16 mouse cellular contexts compared by ENCODE assay signal in the genomic region with DNA sequence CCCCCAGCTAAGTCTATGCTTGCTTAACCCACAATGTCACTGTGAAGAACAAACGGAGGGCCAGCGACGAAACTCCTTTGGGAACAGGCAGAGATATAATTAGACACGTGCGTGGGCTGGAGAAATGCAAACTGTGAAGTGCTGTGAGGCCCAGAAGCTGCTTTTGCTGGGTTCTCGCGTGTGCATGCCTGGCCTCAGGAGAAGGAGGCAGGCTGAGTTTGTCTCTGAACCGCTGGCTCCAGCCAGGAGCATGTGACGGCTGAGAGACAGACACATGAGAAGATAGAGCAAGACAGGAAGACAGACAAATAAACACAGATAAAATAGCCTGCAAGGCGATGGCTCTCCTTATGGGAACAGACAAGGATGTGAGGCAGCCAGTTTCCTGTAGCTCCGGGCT. TPM values are rescaled to one million over a fixed set of nuclear protein-coding genes. Genes with fewer than 3 reads are reported as not detected.
A peak's percentile ranks its signal among the peaks of the same experiment; 100 is the strongest.
DNase-seq lines count a peak whose midpoint lies in the region; ATAC-seq lines count a peak whose summit lies in the region.
"Had no signal": no experiment of that assay in that cellular context is flagged by ENCODE, and none has a peak within 500 bp of the region (broad histone marks: within the 10 kb centered on the region; RNA-seq: fewer than 3 reads in every experiment).

No protein-coding gene starts in this region.

- 69% methylated on average over 11 of the region's 11 CpGs for WGBS in forebrain, embryonic 13.5 days
- 78% methylated on average over 11 of the region's 11 CpGs for WGBS in forebrain, embryonic 10.5 days

- no peak for ATAC-seq in forebrain, embryonic 13.5 days
- no peak for ATAC-seq in megakaryocyte-erythroid progenitor cell, adult 5-6 weeks (replicated peaks; ENCODE audit: low FRiP score, low TSS enrichment, poor library complexity, severe bottlenecking)
- ATAC-seq: activated CD4-positive, CD25-positive, alpha-beta regulatory T cell, adult 4 months had no signal

- H3K27ac ChIP-seq in forebrain, embryonic 13.5 days = peak overlapping the region; percentile 7; the same call in 1 of the 2 replicates
- H3K27ac ChIP-seq in forebrain, embryonic 10.5 days = no peak overlapping the region
- H3K27ac ChIP-seq: liver, embryonic 15.5 days; midbrain, embryonic 13.5 days had no signal

- H3K36me3 ChIP-seq in forebrain, embryonic 13.5 days (ENCODE audit: poor library complexity, severe bottlenecking) = no peaks in the 10 kb centered on the region
- H3K36me3 ChIP-seq in forebrain, embryonic 10.5 days (replicated peaks) = no peaks in the 10 kb centered on the region
- H3K36me3 ChIP-seq: liver, embryonic 15.5 days; midbrain, embryonic 13.5 days had no signal

- DNase-seq in forebrain, embryonic 10.5 days (ENCODE audit: extremely low spot score, low spot score) = no peak
- DNase-seq in layer of hippocampus, adult 8-10 months (ENCODE audit: low spot score in 2 of 2) = peak; percentile 69 to 70
- DNase-seq in layer of hippocampus, adult 9-10 months (ENCODE audit: low spot score) = no peak
- peak; percentile 59 to 66 for DNase-seq in frontal cortex, postnatal 14 days (ENCODE audit: low spot score in 2 of 2)
- DNase-seq in right cerebral cortex, adult 18-20 months = peak; percentile 87
- no peak for DNase-seq in thymus, postnatal 14 days
- DNase-seq: heart, adult 18-20 months; heart, postnatal 4 days; kidney, adult 11 months; kidney, postnatal 36 days had no signal

- H3K9me3 ChIP-seq in forebrain, embryonic 13.5 days (replicated peaks) = no peaks in the 10 kb centered on the region
- no peaks in the 10 kb centered on the region for H3K9me3 ChIP-seq in forebrain, embryonic 10.5 days
- H3K9me3 ChIP-seq: liver, embryonic 15.5 days; midbrain, embryonic 13.5 days had no signal

- no peak overlapping the region for H3K9ac ChIP-seq in forebrain, embryonic 13.5 days
- H3K9ac ChIP-seq: liver, embryonic 15.5 days; midbrain, embryonic 13.5 days had no signal

- 0 out of 2 replicates have a peak, but pooled peaks cover 11% of the 10 kb centered on the region for H3K27me3 ChIP-seq in forebrain, embryonic 13.5 days
- H3K27me3 ChIP-seq in forebrain, embryonic 10.5 days (ENCODE audit: poor library complexity, severe bottlenecking) = peaks cover 50% of the 10 kb centered on the region
- H3K27me3 ChIP-seq: liver, embryonic 15.5 days had no signal

- no peak overlapping the region for H3K4me2 ChIP-seq in forebrain, embryonic 13.5 days
- H3K4me2 ChIP-seq: liver, embryonic 15.5 days; midbrain, embryonic 13.5 days had no signal

- peaks cover 54% of the 10 kb centered on the region for H3K4me1 ChIP-seq in forebrain, embryonic 13.5 days
- peaks cover 6% of the 10 kb centered on the region for H3K4me1 ChIP-seq in forebrain, embryonic 10.5 days
- H3K4me1 ChIP-seq: liver, embryonic 15.5 days had no signal

- no peak overlapping the region for H3K4me3 ChIP-seq in forebrain, embryonic 13.5 days
- no peak overlapping the region for H3K4me3 ChIP-seq in forebrain, embryonic 10.5 days
- H3K4me3 ChIP-seq: liver, embryonic 15.5 days; midbrain, embryonic 13.5 days had no signal

RNA-seq across cellular contexts. Expression of a gene that starts 11.3 kb away (rescaled TPM):
- 7.2 and 7.5 TPM in 2 replicates for polyA plus RNA-seq in forebrain, embryonic 13.5 days (2015; fragmentation: Nextera tagmentation; extraction: Ambion mirVana)
- 2.4 TPM in 2 replicates for polyA plus RNA-seq in forebrain, embryonic 10.5 days (2016; fragmentation: Nextera tagmentation; extraction: Ambion mirVana)
- 100 to 1,000 TPM; 127 to 154 (median 141) TPM for total RNA-seq in layer of hippocampus, adult 8-10 months (2022)
- 0.04 TPM in 1 of 2 replicates, not detected in the other for total RNA-seq in megakaryocyte-erythroid progenitor cell, adult 5-6 weeks (2014; fragmentation: Nextera tagmentation)
- 0.27 TPM in 1 of 2 replicates, not detected in the other for total RNA-seq in megakaryocyte-erythroid progenitor cell, adult 5-6 weeks (2017)
- total RNA-seq: MEL had no signal

Comparison
In these comparisons a context has a peak if more than half of its experiments do, and no peak if none do; other contexts are left out.
1. DNase-seq: peak in layer of hippocampus, adult 8-10 months (2 of 2), frontal cortex, postnatal 14 days (2 of 2) and right cerebral cortex, adult 18-20 months (single experiment); none in forebrain, embryonic 10.5 days (single experiment), layer of hippocampus, adult 9-10 months (single experiment) and thymus, postnatal 14 days (single experiment).
2. RNA of a gene that starts 11.3 kb away (total RNA-seq): 127 to 154 TPM in layer of hippocampus, adult 8-10 months; 0.04 to 0.27 TPM in megakaryocyte-erythroid progenitor cell, adult 5-6 weeks; every median in the first group is over 100 times any median in the second.